Mouse (Mus musculus) lung, adult 2 months (tissue): ENCODE measurements at regions not wholly inside any gene's neighbourhood (a gene's known extent, or its start where the extent isn't known, plus 50 kb on each side); places are given as distances from the start of the nearest gene placed in this dataset.

Experiments used
- CTCF ChIP-seq: fragments of 200-500 bp; IDR thresholded peaks from 2 replicates; pipeline ENCODE4 v1.5.1; 2011; ENCODE audit warnings: mild to moderate bottlenecking, low read length, control low read depth; ENCODE audit not compliant: insufficient read depth
- POLR2A ChIP-seq: fragments of 200-500 bp; IDR thresholded peaks from 2 replicates; pipeline ENCODE4 v1.6.1; 2011; ENCODE audit warnings: low read depth, mild to moderate bottlenecking, control low read depth, low read length, borderline replicate concordance; ENCODE audit errors: extremely low read depth

GRCm38 (mm10) chr7:37192536-37192935, 494.6 kb downstream of the Tshz3 start:
- no peak for TF ChIP-seq CTCF
- no peak for TF ChIP-seq POLR2A
